Mouse (Mus musculus) naive thymus-derived CD4-positive, alpha-beta T cell, adult 2 months (primary cell): ENCODE data around the gene Dvl3.

ENCODE experiments used
- DNase-seq: peaks from one replicate; pipeline ENCODE4 v3.0.0-alpha.2; 2011; ENCODE audit warnings: low read depth

Gene Dvl3

GRCm38 (mm10) chr16:20547423-20547822, 30.6 kb downstream of the Dvl3 start:
- DNase-seq: peak; percentile 19

- peak; percentile 100 for DNase-seq
These were observed 31.5 kb downstream of the Dvl3 start, which contains the start of gene Abcf3 for GRCm38 (mm10) chr16:20548096-20548948. Gene Abcf3, plus strand, starts transcription at chr16:20548577.

GRCm38 (mm10) chr16:20549161-20549560, 32.4 kb downstream of the Dvl3 start:
- no peak for DNase-seq

- DNase-seq: no peak
These were observed 34.9 kb downstream of the Dvl3 start for GRCm38 (mm10) chr16:20551691-20552090.

GRCm38 (mm10) chr16:20552594-20552993, 35.8 kb downstream of the Dvl3 start:
- DNase-seq: no peak

- DNase-seq: no peak
These were observed 38.2 kb downstream of the Dvl3 start for GRCm38 (mm10) chr16:20555000-20555399.

- DNase-seq: no peak
These were observed 40.6 kb downstream of the Dvl3 start for GRCm38 (mm10) chr16:20557381-20557780.

- no peak for DNase-seq
These were observed 48.3 kb downstream of the Dvl3 start for GRCm38 (mm10) chr16:20565075-20565474.
